Mouse (Mus musculus): ENCODE measurements around the gene Kcnj14. TPM values are rescaled to one million over a fixed set of nuclear protein-coding genes. Genes with fewer than 3 reads are reported as not detected.
A peak's percentile ranks its signal among the peaks of the same experiment; 100 is the strongest.

Gene Kcnj14
- polyA plus RNA-seq, 1 experiment from 2014 or later = 0.78 TPM

DNA sequence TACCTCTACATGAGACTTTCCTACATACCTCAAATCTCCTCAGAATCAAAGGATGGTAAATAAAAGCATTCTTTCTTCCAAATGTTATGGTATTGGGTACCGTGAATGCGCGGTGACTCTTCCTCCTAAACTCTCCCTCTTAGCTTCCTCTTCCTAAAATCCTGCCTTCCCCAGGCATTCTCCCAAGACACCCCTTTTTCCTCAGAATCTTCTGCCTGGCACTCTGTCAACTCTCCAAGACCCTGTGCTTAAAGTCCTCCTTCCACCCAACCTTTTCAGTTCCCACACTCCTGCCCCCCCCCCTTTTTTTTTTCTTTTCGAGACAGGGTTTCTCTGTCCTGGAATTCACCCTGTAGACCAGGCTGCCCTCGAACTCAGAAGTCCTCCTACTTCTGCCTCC lies 9.7 kb downstream of the Kcnj14 start:
- Histone ChIP-seq H3K27me3 (replicated peaks; ENCODE audit: control insufficient read depth, insufficient read depth, low read length) (no peaks in the 10 kb centered on the region), H3K9me3 (ENCODE audit: control insufficient read depth, low read length) (no peaks in the 10 kb centered on the region), H3K4me3 (ENCODE audit: low read length) (peak overlapping the region; percentile 37), H3K27ac (ENCODE audit: low read length) (no peak overlapping the region), H3K9ac (ENCODE audit: low read depth, low read length) (no peak overlapping the region), H3K36me3 (ENCODE audit: control insufficient read depth, insufficient read depth, low read length) (peaks cover 16% of the 10 kb centered on the region; the same call in 1 of the 2 replicates), H3K4me2 (ENCODE audit: low read depth, low read length) (peak overlapping the region; percentile 54), H3K4me1 (ENCODE audit: control insufficient read depth, insufficient read depth, low read length) (peaks cover 22% of the 10 kb centered on the region)
- ATAC-seq = no peak
- WGBS = 4% methylated on average over 5 of the region's 5 CpGs

DNA sequence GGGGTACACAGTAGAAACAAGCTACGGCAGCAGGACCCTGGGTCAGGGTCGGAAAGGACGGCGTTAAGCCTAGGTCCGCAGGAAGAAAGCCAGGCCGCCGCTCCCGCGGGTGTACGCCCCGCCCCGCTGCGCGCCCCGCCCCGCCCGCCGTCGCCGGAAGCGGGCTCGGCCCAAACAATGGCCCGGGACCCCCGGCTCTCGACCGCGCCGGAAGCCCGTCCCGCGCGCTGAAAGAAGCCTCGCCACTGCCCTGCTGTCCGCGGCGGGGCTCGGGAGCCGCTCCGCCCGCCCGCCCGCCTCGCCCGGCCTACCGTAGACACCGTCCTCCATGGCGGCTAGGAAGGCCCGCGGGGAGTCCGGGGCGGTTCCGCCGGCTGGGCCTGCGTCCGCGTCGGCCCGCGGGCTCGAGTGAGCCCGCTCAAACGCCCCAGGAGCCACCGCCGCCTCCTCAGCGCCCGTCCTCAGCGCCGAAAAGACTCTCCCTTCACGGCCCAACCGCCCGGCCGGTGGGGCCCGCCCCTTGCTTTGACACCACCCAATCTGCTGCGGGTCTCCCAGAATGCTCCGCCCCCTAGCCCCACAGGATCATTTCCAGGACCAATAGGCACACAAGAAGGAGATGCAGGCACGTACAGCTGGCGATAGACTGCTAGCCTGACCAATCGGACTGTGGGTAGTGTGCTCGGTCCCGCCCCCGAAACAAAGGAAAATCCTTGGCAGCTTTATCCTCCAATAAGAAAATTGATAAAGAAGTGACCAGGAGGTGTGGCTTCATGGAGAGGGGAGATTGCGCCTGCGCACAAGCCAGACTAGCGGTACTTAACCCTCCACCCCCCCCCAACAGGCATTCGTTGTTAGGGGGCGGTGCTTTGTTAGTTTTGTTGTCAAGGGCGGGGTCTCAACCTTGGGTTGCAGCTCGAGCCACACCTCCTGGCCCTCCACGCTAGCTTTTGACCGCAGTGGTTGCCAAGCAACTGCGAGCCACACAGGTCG lies 10.5 kb downstream of the Kcnj14 start, which contains the start of gene Cyth2:
Cyth2 (minus strand) TSS at position 795 of the 993 bp plus-strand sequence.
- no peaks in the 10 kb centered on the region for H3K27me3 ChIP-seq (replicated peaks; ENCODE audit: control insufficient read depth, insufficient read depth, low read length)
- H3K9me3 ChIP-seq (ENCODE audit: control insufficient read depth, low read length) = no peaks in the 10 kb centered on the region

GRCm38 (mm10) chr7:45812921-45813320 lies 11.7 kb downstream of the Kcnj14 start:
- H3K9me3 ChIP-seq (ENCODE audit: control insufficient read depth, low read length) = no peaks in the 10 kb centered on the region
- peak overlapping the region; percentile 99 for H3K9ac ChIP-seq (ENCODE audit: low read depth, low read length)
- peaks cover 28% of the 10 kb centered on the region for H3K36me3 ChIP-seq (ENCODE audit: control insufficient read depth, insufficient read depth, low read length)
- 83% methylated on average over 8 of the region's 8 CpGs for WGBS
- peak overlapping the region; percentile 85 for H3K4me2 ChIP-seq (ENCODE audit: low read depth, low read length)
- H3K27ac ChIP-seq (ENCODE audit: low read length) = no peak overlapping the region
- H3K27me3 ChIP-seq (replicated peaks; ENCODE audit: control insufficient read depth, insufficient read depth, low read length) = no peaks in the 10 kb centered on the region
- ATAC-seq = no peak
- peaks cover 22% of the 10 kb centered on the region for H3K4me1 ChIP-seq (ENCODE audit: control insufficient read depth, insufficient read depth, low read length)
- H3K4me3 ChIP-seq (ENCODE audit: low read length) = peak overlapping the region; percentile 100

More for the DNA sequence above, 10.5 kb downstream of the Kcnj14 start, which contains the start of gene Cyth2:
- ATAC-seq = peak; percentile 99
- Histone ChIP-seq H3K4me2 (ENCODE audit: low read depth, low read length) (peak within 1 kb of the TSS; percentile 85), H3K27ac (ENCODE audit: low read length) (peak within 1 kb of the TSS; percentile 100), H3K4me3 (ENCODE audit: low read length) (peak within 1 kb of the TSS; percentile 100), H3K36me3 (ENCODE audit: control insufficient read depth, insufficient read depth, low read length) (peaks cover 23% of the 10 kb centered on the region), H3K4me1 (ENCODE audit: control insufficient read depth, insufficient read depth, low read length) (peaks cover 22% of the 10 kb centered on the region), H3K9ac (ENCODE audit: low read depth, low read length) (peak within 1 kb of the TSS; percentile 99)
- under 1% methylated on average over 79 of the region's 92 CpGs for WGBS

DNA sequence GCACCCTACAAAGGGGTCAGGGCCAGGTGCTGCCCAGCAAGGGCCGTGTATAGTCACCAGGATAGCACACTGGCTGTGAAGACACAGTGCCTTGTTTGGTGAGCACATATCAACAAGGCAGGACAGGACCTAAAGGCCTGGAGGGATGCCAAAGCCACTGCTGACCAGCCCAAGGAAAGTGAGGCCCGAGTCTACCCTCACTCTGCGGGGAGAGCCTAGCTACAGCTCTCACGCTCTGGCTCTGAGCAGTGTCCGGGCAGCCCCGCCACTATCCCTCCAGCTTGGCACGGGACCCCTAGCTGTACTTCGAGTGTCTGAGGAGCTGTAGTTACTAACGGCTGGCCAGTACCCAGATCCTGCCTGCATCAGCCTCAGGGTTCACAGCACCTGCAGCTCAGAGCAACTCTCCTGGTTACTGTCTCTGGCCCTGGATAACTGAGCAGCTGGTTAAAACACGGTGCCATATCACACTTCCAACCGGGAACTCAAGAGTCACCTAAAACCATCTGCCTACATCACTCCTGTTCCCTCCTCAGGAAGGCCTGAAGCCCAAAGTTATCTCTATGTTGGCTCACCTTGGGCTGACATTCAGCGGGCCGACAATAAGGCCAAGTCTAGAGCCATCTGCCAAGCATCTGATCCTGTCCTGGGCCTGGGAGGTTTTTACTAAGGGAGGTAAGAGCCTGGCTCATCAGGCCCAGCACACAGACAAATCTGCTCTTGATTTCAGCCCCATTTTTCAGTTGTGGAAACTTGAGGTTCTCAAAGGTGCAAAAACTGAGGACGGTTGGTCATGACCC lies 15.1 kb downstream of the Kcnj14 start:
- peaks cover 36% of the 10 kb centered on the region for H3K36me3 ChIP-seq (ENCODE audit: control insufficient read depth, insufficient read depth, low read length)
- ATAC-seq = no peak
- H3K9me3 ChIP-seq (ENCODE audit: control insufficient read depth, low read length) = no peaks in the 10 kb centered on the region
- 82% methylated on average over 14 of the region's 14 CpGs for WGBS
- no peaks in the 10 kb centered on the region for H3K27me3 ChIP-seq (replicated peaks; ENCODE audit: control insufficient read depth, insufficient read depth, low read length)
- H3K27ac ChIP-seq (ENCODE audit: low read length) = no peak overlapping the region
- H3K4me2 ChIP-seq (ENCODE audit: low read depth, low read length) = no peak overlapping the region
- peaks cover 15% of the 10 kb centered on the region for H3K4me1 ChIP-seq (ENCODE audit: control insufficient read depth, insufficient read depth, low read length)
- H3K9ac ChIP-seq (ENCODE audit: low read depth, low read length) = no peak overlapping the region
- H3K4me3 ChIP-seq (ENCODE audit: low read length) = no peak overlapping the region

- Histone ChIP-seq H3K4me3 (ENCODE audit: low read length) (no peak overlapping the region), H3K4me2 (ENCODE audit: low read depth, low read length) (no peak overlapping the region), H3K27ac (ENCODE audit: low read length) (no peak overlapping the region), H3K9me3 (ENCODE audit: control insufficient read depth, low read length) (no peaks in the 10 kb centered on the region), H3K9ac (ENCODE audit: low read depth, low read length) (no peak overlapping the region), H3K4me1 (ENCODE audit: control insufficient read depth, insufficient read depth, low read length) (peaks cover 15% of the 10 kb centered on the region), H3K27me3 (replicated peaks; ENCODE audit: control insufficient read depth, insufficient read depth, low read length) (no peaks in the 10 kb centered on the region), H3K36me3 (ENCODE audit: control insufficient read depth, insufficient read depth, low read length) (peaks cover 36% of the 10 kb centered on the region)
- WGBS = 42% methylated on average over 10 of the region's 11 CpGs
- ATAC-seq = no peak
These were observed 16.1 kb downstream of the Kcnj14 start for GRCm38 (mm10) chr7:45808471-45808870.

- H3K9me3 ChIP-seq (ENCODE audit: control insufficient read depth, low read length) = no peaks in the 10 kb centered on the region
- ATAC-seq = no peak
- 56% methylated on average over 5 of the region's 5 CpGs for WGBS
- peaks cover 23% of the 10 kb centered on the region for H3K36me3 ChIP-seq (ENCODE audit: control insufficient read depth, insufficient read depth, low read length)
- no peaks in the 10 kb centered on the region for H3K27me3 ChIP-seq (replicated peaks; ENCODE audit: control insufficient read depth, insufficient read depth, low read length)
- no peak overlapping the region for H3K4me2 ChIP-seq (ENCODE audit: low read depth, low read length)
- no peak overlapping the region for H3K9ac ChIP-seq (ENCODE audit: low read depth, low read length)
- H3K4me3 ChIP-seq (ENCODE audit: low read length) = no peak overlapping the region
- peaks cover 3% of the 10 kb centered on the region; the same call in 1 of the 2 replicates for H3K4me1 ChIP-seq (ENCODE audit: control insufficient read depth, insufficient read depth, low read length)
- H3K27ac ChIP-seq (ENCODE audit: low read length) = no peak overlapping the region
These were observed 18.6 kb downstream of the Kcnj14 start for GRCm38 (mm10) chr7:45805941-45806340.

DNA sequence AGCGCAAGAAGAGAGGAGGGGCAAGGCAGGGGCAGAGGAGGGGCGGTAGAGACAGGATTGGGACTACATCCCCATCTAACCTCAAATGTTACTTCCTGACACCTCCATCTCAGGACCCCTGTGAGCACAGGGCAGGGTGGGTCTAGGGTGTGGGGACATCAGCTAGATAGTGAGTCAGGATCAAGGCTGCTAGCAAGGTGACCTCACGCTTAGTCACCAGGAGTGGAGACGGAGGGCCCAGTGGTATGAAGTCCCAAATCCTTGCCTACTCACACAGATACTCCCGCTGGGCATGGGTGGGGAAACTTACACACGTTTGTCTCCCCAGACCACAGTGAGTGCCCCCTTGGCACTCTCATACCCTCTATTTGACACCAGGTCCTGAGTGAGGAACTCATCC lies 22.0 kb downstream of the Kcnj14 start:
- H3K27me3 ChIP-seq (replicated peaks; ENCODE audit: control insufficient read depth, insufficient read depth, low read length) = peaks cover 9% of the 10 kb centered on the region; the same call in 1 of the 2 replicates
- 87% methylated on average over 6 of the region's 6 CpGs for WGBS
- H3K4me3 ChIP-seq (ENCODE audit: low read length) = no peak overlapping the region
- no peak overlapping the region for H3K4me2 ChIP-seq (ENCODE audit: low read depth, low read length)
- H3K4me1 ChIP-seq (ENCODE audit: control insufficient read depth, insufficient read depth, low read length) = peaks cover 30% of the 10 kb centered on the region
- H3K9ac ChIP-seq (ENCODE audit: low read depth, low read length) = no peak overlapping the region
- H3K27ac ChIP-seq (ENCODE audit: low read length) = no peak overlapping the region
- no peak for ATAC-seq
- H3K36me3 ChIP-seq (ENCODE audit: control insufficient read depth, insufficient read depth, low read length) = peaks cover 5% of the 10 kb centered on the region; the same call in 1 of the 2 replicates
- H3K9me3 ChIP-seq (ENCODE audit: control insufficient read depth, low read length) = no peaks in the 10 kb centered on the region

DNA sequence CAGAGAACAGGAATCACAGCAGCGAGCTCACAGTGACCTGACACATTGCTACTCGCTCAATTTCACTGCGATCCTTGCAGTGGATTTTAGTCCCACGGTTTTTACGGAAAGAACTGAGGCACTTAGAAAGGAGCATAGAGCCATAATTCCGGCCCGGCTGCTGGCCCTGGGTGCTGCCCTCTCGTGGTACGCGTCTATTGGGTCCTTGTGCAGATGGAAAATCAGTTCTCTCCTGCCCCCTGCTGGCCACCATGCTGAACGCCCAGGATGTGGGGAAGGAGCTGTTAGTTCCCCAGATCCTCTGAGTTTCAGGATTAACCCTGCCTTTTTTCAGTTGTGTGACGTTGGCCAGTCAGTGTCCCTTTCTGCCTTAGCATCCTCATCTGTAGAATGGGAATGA lies 23.2 kb downstream of the Kcnj14 start:
- H3K9ac ChIP-seq (ENCODE audit: low read depth, low read length) = no peak overlapping the region
- peaks cover 12% of the 10 kb centered on the region; the same call in 1 of the 2 replicates for H3K27me3 ChIP-seq (replicated peaks; ENCODE audit: control insufficient read depth, insufficient read depth, low read length)
- peak overlapping the region; percentile 52 for H3K4me2 ChIP-seq (ENCODE audit: low read depth, low read length)
- peaks cover 33% of the 10 kb centered on the region for H3K4me1 ChIP-seq (ENCODE audit: control insufficient read depth, insufficient read depth, low read length)
- ATAC-seq = peak; percentile 62
- peak overlapping the region; percentile 33 for H3K4me3 ChIP-seq (ENCODE audit: low read length)
- no peak overlapping the region for H3K27ac ChIP-seq (ENCODE audit: low read length)
- no peaks in the 10 kb centered on the region for H3K36me3 ChIP-seq (ENCODE audit: control insufficient read depth, insufficient read depth, low read length)
- H3K9me3 ChIP-seq (ENCODE audit: control insufficient read depth, low read length) = no peaks in the 10 kb centered on the region
- WGBS = 3% methylated on average over 12 of the region's 12 CpGs
